Mouse (Mus musculus): ENCODE results near the gene Rtkn. TPM values are rescaled to one million over a fixed set of nuclear protein-coding genes. Genes with fewer than 3 reads are reported as not detected.

The Rtkn gene
- total and polyA plus RNA-seq, 3 experiments, result 0.47 to 1.3 (median 0.68) TPM

- no peaks in the 10 kb centered on the region for H3K27me3 ChIP-seq (replicated peaks)
- H3K9me3 ChIP-seq (replicated peaks; ENCODE audit: low read length), result no peaks in the 10 kb centered on the region
- H3K4me2 ChIP-seq (ENCODE audit: insufficient read depth, low read depth, poor library complexity, severe bottlenecking), result peak overlapping the region; percentile 75
- H3K27ac ChIP-seq (ENCODE audit: insufficient read depth, low read depth), result no peak overlapping the region
- H3K9ac ChIP-seq (ENCODE audit: insufficient read depth, low read depth), result peak overlapping the region; percentile 82
- DNase-seq (ENCODE audit: extremely low read depth), result no peak
- peaks cover 30 to 70% of the 10 kb centered on the region in 2 experiments for H3K4me1 ChIP-seq (ENCODE audit: control insufficient read depth in 1 of 2, insufficient read depth in 2 of 2)
- H3K36me3 ChIP-seq (replicated peaks in 1 of 2; ENCODE audit: control insufficient read depth in 1 of 2, insufficient read depth in 1 of 2, low read length in 1 of 2), result peaks cover 15 to 36% of the 10 kb centered on the region in 2 experiments
- dilution Hi-C loops (cut with MboI; ENCODE audit: extremely low pct_ligation_motif_present, extremely low pct_unique_long_range_greater_than_20kb, low sequenced_read_pairs) (no loop called here), in situ Hi-C loops (cut with MboI; ENCODE audit: low pct_ligation_motif_present, low pct_unique_long_range_greater_than_20kb, low sequenced_read_pairs) (loop anchor here (5.0 kb wide), 1 partner anchor 41 kb away; the partner anchor contains the start of genes 1700003E16Rik and Wdr54)
- H3K79me2 ChIP-seq (replicated peaks; ENCODE audit: control insufficient read depth, extremely low read depth, insufficient read depth, poor library complexity, severe bottlenecking), result peaks cover 22% of the 10 kb centered on the region
- H3K4me3 ChIP-seq (replicated peaks in 1 of 3; ENCODE audit: low read depth in 2 of 3, low read length in 2 of 3, poor library complexity in 1 of 3), result peak overlapping the region; percentile 80 to 94 (median 83)
- TF ChIP-seq RAD21 (IDR thresholded peaks at IDR 0.05; ENCODE audit: low read depth, low read length) (no peak), ZMIZ1 (IDR thresholded peaks at IDR 0.05; ENCODE audit: low read depth, low read length) (0 out of 2 replicates have a peak, but pooled peaks have one; percentile 15)
Measured at GRCm38 (mm10) chr6:83116373-83117164, 18.7 kb upstream of the Rtkn start.

GRCm38 (mm10) chr6:83117165-83117438 is 18.2 kb upstream of the Rtkn start:
- Histone ChIP-seq H3K4me1 (ENCODE audit: control insufficient read depth in 1 of 2, insufficient read depth in 2 of 2) (peaks cover 30 to 69% of the 10 kb centered on the region in 2 experiments), H3K9ac (ENCODE audit: insufficient read depth, low read depth) (no peak overlapping the region; the same call in 1 of the 2 replicates), H3K9me3 (replicated peaks; ENCODE audit: low read length) (no peaks in the 10 kb centered on the region), H3K4me2 (ENCODE audit: insufficient read depth, low read depth, poor library complexity, severe bottlenecking) (no peak overlapping the region), H3K27ac (ENCODE audit: insufficient read depth, low read depth) (no peak overlapping the region), H3K79me2 (replicated peaks; ENCODE audit: control insufficient read depth, extremely low read depth, insufficient read depth, poor library complexity, severe bottlenecking) (peaks cover 22% of the 10 kb centered on the region), H3K4me3 (replicated peaks in 1 of 3; ENCODE audit: low read depth in 2 of 3, low read length in 2 of 3, poor library complexity in 1 of 3) (no peak overlapping the region), H3K36me3 (replicated peaks in 1 of 2; ENCODE audit: control insufficient read depth in 1 of 2, insufficient read depth in 1 of 2, low read length in 1 of 2) (peaks cover 15 to 32% of the 10 kb centered on the region in 2 experiments), H3K27me3 (replicated peaks) (no peaks in the 10 kb centered on the region)
- in situ Hi-C loops (cut with MboI; ENCODE audit: low pct_ligation_motif_present, low pct_unique_long_range_greater_than_20kb, low sequenced_read_pairs) (loop anchor here (5.0 kb wide), 1 partner anchor 40 kb away; the partner anchor contains the start of genes 1700003E16Rik and Wdr54), dilution Hi-C loops (cut with MboI; ENCODE audit: extremely low pct_ligation_motif_present, extremely low pct_unique_long_range_greater_than_20kb, low sequenced_read_pairs) (no loop called here)
- no peak for DNase-seq (ENCODE audit: extremely low read depth)
- no peak for TF ChIP-seq EP300 (IDR thresholded peaks at IDR 0.05; ENCODE audit: low read length)
- TF ChIP-seq RCOR1 (conservative IDR thresholded peaks at IDR 0.05; ENCODE audit: low read depth, low read length), result no peak
- TF ChIP-seq TBP (conservative IDR thresholded peaks at IDR 0.05; ENCODE audit: low read depth, low read length), result no peak
- TF ChIP-seq MXI1 (IDR thresholded peaks at IDR 0.05; ENCODE audit: low read depth, low read length), result no peak
- TF ChIP-seq ZNF384 (IDR thresholded peaks at IDR 0.05; ENCODE audit: low read depth, low read length), result no peak
- TF ChIP-seq NRF1 (IDR thresholded peaks at IDR 0.05; ENCODE audit: low read depth, low read length), result no peak
- TF ChIP-seq MAX (IDR thresholded peaks at IDR 0.05; ENCODE audit: low read length), result no peak
- TF ChIP-seq ETS1 (conservative IDR thresholded peaks at IDR 0.05; ENCODE audit: low read depth, low read length), result no peak
- no peak for TF ChIP-seq SIN3A (IDR thresholded peaks at IDR 0.05; ENCODE audit: low read length)
- TF ChIP-seq TCF12 (IDR thresholded peaks at IDR 0.05; ENCODE audit: low read depth, low read length), result no peak
- TF ChIP-seq SMC3 (IDR thresholded peaks at IDR 0.05; ENCODE audit: low read depth, low read length), result no peak
- no peak for TF ChIP-seq MYC (IDR thresholded peaks at IDR 0.05; ENCODE audit: low read depth, low read length)
- no peak for TF ChIP-seq MAFK (IDR thresholded peaks at IDR 0.05; ENCODE audit: insufficient replicate concordance, low read length)
- TF ChIP-seq POLR2A (IDR thresholded peaks at IDR 0.05; ENCODE audit: low read depth, low read length), result no peak; the same call in 1 of the 2 replicates
- no peak for TF ChIP-seq ZC3H11A (IDR thresholded peaks at IDR 0.05; ENCODE audit: low read depth, low read length)
- no peak for TF ChIP-seq GABPA (IDR thresholded peaks at IDR 0.05; ENCODE audit: insufficient replicate concordance, low read depth, low read length)
- no peak for TF ChIP-seq ZKSCAN1 (IDR thresholded peaks at IDR 0.05; ENCODE audit: borderline replicate concordance, low read depth, low read length)
- no peak for TF ChIP-seq IRF4 (IDR thresholded peaks at IDR 0.05; ENCODE audit: low read depth, low read length)

Measured in CH12.LX (cell line).